Mouse (Mus musculus) heart, embryonic 14.5 days (tissue): ENCODE measurements around the gene Retnlb. TPM values are rescaled to one million over a fixed set of nuclear protein-coding genes. Genes with fewer than 3 reads are reported as not detected.

ENCODE experiments used
- ATAC-seq: fragments of 200-750 bp; cut with Nextera tagmentation; 2 replicates; pipeline ENCODE4 v1.8.0; 2017; ENCODE audit warnings: low read depth, moderate TSS enrichment; ENCODE audit not compliant: insufficient number of reproducible peaks, insufficient read depth, low FRiP score
- H3K27ac ChIP-seq, 2 experiments: fragments of 200-500 bp in 1 of 2; fragments of 300-500 bp in 1 of 2; sonication (generic) in 1 of 2; replicated peaks in 1 of 2; 2 replicates each; pipeline ENCODE4 v1.5.1; 2012 to 2014; ENCODE audit warnings: low read depth in 2 of 2, low read length in 2 of 2, control low read depth in 1 of 2, mild to moderate bottlenecking in 1 of 2, mixed read lengths in 1 of 2; ENCODE audit not compliant: control insufficient read depth in 1 of 2, insufficient read depth in 1 of 2
- H3K27me3 ChIP-seq: fragments of 300-500 bp; sonication (generic); 2 replicates; pipeline ENCODE4 v1.6.1; 2014; ENCODE audit warnings: mild to moderate bottlenecking, low read length, control low read depth; ENCODE audit not compliant: control insufficient read depth, insufficient read depth
- H3K36me3 ChIP-seq: fragments of 300-500 bp; sonication (generic); 2 replicates; pipeline ENCODE4 v1.6.1; 2014; ENCODE audit warnings: mild to moderate bottlenecking, control low read depth, low read length, mixed read lengths; ENCODE audit not compliant: control insufficient read depth, insufficient read depth
- H3K4me1 ChIP-seq, 2 experiments: fragments of 200-500 bp in 1 of 2; fragments of 300-500 bp in 1 of 2; sonication (generic) in 1 of 2; 2 replicates each; pipeline ENCODE4 v1.6.1; 2012 to 2014; ENCODE audit warnings: low read length in 2 of 2, control low read depth in 1 of 2, mixed read lengths in 1 of 2; ENCODE audit not compliant: control insufficient read depth in 2 of 2, insufficient read depth in 2 of 2
- H3K4me2 ChIP-seq: fragments of 300-500 bp; sonication (generic); 2 replicates; pipeline ENCODE4 v1.6.1; 2014; ENCODE audit warnings: mild to moderate bottlenecking, low read length
- H3K4me3 ChIP-seq, 2 experiments: fragments of 200-500 bp in 1 of 2; fragments of 300-500 bp in 1 of 2; sonication (generic) in 1 of 2; 2 replicates each; pipeline ENCODE4 v1.5.1; 2012 to 2014; ENCODE audit warnings: low read length in 2 of 2, mild to moderate bottlenecking in 2 of 2, control low read depth in 1 of 2, low read depth in 1 of 2, moderate library complexity in 1 of 2; ENCODE audit not compliant: control insufficient read depth in 1 of 2, insufficient read depth in 1 of 2
- H3K9ac ChIP-seq: fragments of 300-500 bp; sonication (generic); 2 replicates; pipeline ENCODE4 v1.6.1; 2014; ENCODE audit warnings: mild to moderate bottlenecking, low read length
- H3K9me3 ChIP-seq: fragments of 300-500 bp; sonication (generic); 2 replicates; pipeline ENCODE4 v1.6.1; 2016; ENCODE audit warnings: low read length, control low read depth; ENCODE audit not compliant: control insufficient read depth
- WGBS: fragments of 180-500 bp; shearing (Covaris S2); extraction: QIAGEN DNeasy Blood & Tissue Kit; methylation state at CpG from one replicate; pipeline ENCODE4 v1.1.7; 2014; 5-methylcytosine and 5-hydroxymethylcytosine counted together
- polyA plus RNA-seq: library from polyadenylated mRNA; unstranded; fragments of >200 nt; fragmentation: Nextera tagmentation; extraction: Ambion mirVana; gene quantifications from 2 replicates; pipeline ENCODE4 v1.2.1, GENCODE M21; 2014

Retnlb gene
- polyA plus RNA-seq, 1 experiment from 2014 or later = not detected

- WGBS = 79% methylated on average over 2 of the region's 2 CpGs
- H3K4me3 ChIP-seq = no peak overlapping the region
- no peaks in the 10 kb centered on the region for H3K9me3 ChIP-seq
- H3K9ac ChIP-seq = no peak overlapping the region
- H3K27me3 ChIP-seq = no peaks in the 10 kb centered on the region
- no peak overlapping the region for H3K4me2 ChIP-seq
- H3K36me3 ChIP-seq = no peaks in the 10 kb centered on the region
- ATAC-seq = no peak
- H3K27ac ChIP-seq = no peak overlapping the region
- H3K4me1 ChIP-seq = no peaks in the 10 kb centered on the region
Observed at GRCm38 (mm10) chr16:48800906-48801305, 15.8 kb upstream of the Retnlb start.

GRCm38 (mm10) chr16:48805412-48805811 is 11.2 kb upstream of the Retnlb start:
- ATAC-seq = no peak
- Histone ChIP-seq H3K9ac (no peak overlapping the region), H3K4me3 (no peak overlapping the region), H3K27ac (no peak overlapping the region), H3K4me2 (no peak overlapping the region), H3K36me3 (no peaks in the 10 kb centered on the region), H3K27me3 (no peaks in the 10 kb centered on the region), H3K4me1 (no peaks in the 10 kb centered on the region), H3K9me3 (no peaks in the 10 kb centered on the region)
- WGBS = 61% methylated on average over 1 of the region's 1 CpGs

GRCm38 (mm10) chr16:48806521-48806920 is 10.1 kb upstream of the Retnlb start:
- WGBS = 67% methylated on average over 1 of the region's 1 CpGs
- no peaks in the 10 kb centered on the region for H3K36me3 ChIP-seq
- no peaks in the 10 kb centered on the region for H3K9me3 ChIP-seq
- no peak for ATAC-seq
- no peak overlapping the region for H3K27ac ChIP-seq
- H3K4me2 ChIP-seq = no peak overlapping the region
- no peaks in the 10 kb centered on the region for H3K27me3 ChIP-seq
- H3K4me1 ChIP-seq = no peaks in the 10 kb centered on the region
- H3K4me3 ChIP-seq = no peak overlapping the region
- H3K9ac ChIP-seq = no peak overlapping the region

GRCm38 (mm10) chr16:48809374-48809773 is 7.3 kb upstream of the Retnlb start:
- no peak overlapping the region for H3K4me3 ChIP-seq
- no peaks in the 10 kb centered on the region for H3K36me3 ChIP-seq
- H3K27me3 ChIP-seq = no peaks in the 10 kb centered on the region
- 50% methylated on average over 2 of the region's 2 CpGs for WGBS
- no peak overlapping the region for H3K9ac ChIP-seq
- no peak for ATAC-seq
- H3K4me1 ChIP-seq = no peaks in the 10 kb centered on the region
- no peak overlapping the region for H3K27ac ChIP-seq
- no peaks in the 10 kb centered on the region for H3K9me3 ChIP-seq
- H3K4me2 ChIP-seq = no peak overlapping the region

GRCm38 (mm10) chr16:48811881-48812436 is 4.7 kb upstream of the Retnlb start:
- 59% methylated on average over 7 of the region's 7 CpGs for WGBS
- H3K4me3 ChIP-seq = no peak overlapping the region
- no peak overlapping the region for H3K9ac ChIP-seq
- H3K36me3 ChIP-seq = no peaks in the 10 kb centered on the region
- H3K27me3 ChIP-seq = no peaks in the 10 kb centered on the region
- H3K27ac ChIP-seq = no peak overlapping the region
- ATAC-seq = no peak
- H3K4me1 ChIP-seq = no peaks in the 10 kb centered on the region
- H3K9me3 ChIP-seq = no peaks in the 10 kb centered on the region
- no peak overlapping the region for H3K4me2 ChIP-seq

- no peaks in the 10 kb centered on the region for H3K9me3 ChIP-seq
- H3K4me2 ChIP-seq = no peak overlapping the region
- no peak overlapping the region for H3K9ac ChIP-seq
- no peaks in the 10 kb centered on the region for H3K4me1 ChIP-seq
- ATAC-seq = no peak
- H3K27me3 ChIP-seq = no peaks in the 10 kb centered on the region
- H3K27ac ChIP-seq = no peak overlapping the region
- H3K36me3 ChIP-seq = no peaks in the 10 kb centered on the region
- H3K4me3 ChIP-seq = no peak overlapping the region
- 89% methylated on average over 6 of the region's 6 CpGs for WGBS
Observed at GRCm38 (mm10) chr16:48818524-48818923, 1.9 kb downstream of the Retnlb start.

- no peak overlapping the region for H3K4me2 ChIP-seq
- H3K4me3 ChIP-seq = no peak overlapping the region
- H3K27ac ChIP-seq = no peak overlapping the region
- no peaks in the 10 kb centered on the region for H3K27me3 ChIP-seq
- no peaks in the 10 kb centered on the region for H3K9me3 ChIP-seq
- ATAC-seq = no peak
- WGBS = 84% methylated on average over 3 of the region's 3 CpGs
- H3K36me3 ChIP-seq = no peaks in the 10 kb centered on the region
- H3K9ac ChIP-seq = no peak overlapping the region
- no peaks in the 10 kb centered on the region for H3K4me1 ChIP-seq
Observed at GRCm38 (mm10) chr16:48826474-48826873, 9.8 kb downstream of the Retnlb start.

GRCm38 (mm10) chr16:48827625-48828024 is 11.0 kb downstream of the Retnlb start:
- no peak overlapping the region for H3K4me3 ChIP-seq
- H3K9ac ChIP-seq = no peak overlapping the region
- H3K36me3 ChIP-seq = no peaks in the 10 kb centered on the region
- H3K9me3 ChIP-seq = no peaks in the 10 kb centered on the region
- no peak overlapping the region for H3K27ac ChIP-seq
- no peak for ATAC-seq
- no peaks in the 10 kb centered on the region for H3K27me3 ChIP-seq
- no peak overlapping the region for H3K4me2 ChIP-seq
- 30% methylated on average over 1 of the region's 1 CpGs for WGBS
- no peaks in the 10 kb centered on the region for H3K4me1 ChIP-seq
